Mouse (Mus musculus): ENCODE results near the gene Tnfsf13b. TPM values are rescaled to one million over a fixed set of nuclear protein-coding genes. Genes with fewer than 3 reads are reported as not detected.
A peak's percentile ranks its signal among the peaks of the same experiment; 100 is the strongest.

The Tnfsf13b gene
- polyA plus RNA-seq, 1 experiment from 2014 or later, result 7.2 TPM

DNA sequence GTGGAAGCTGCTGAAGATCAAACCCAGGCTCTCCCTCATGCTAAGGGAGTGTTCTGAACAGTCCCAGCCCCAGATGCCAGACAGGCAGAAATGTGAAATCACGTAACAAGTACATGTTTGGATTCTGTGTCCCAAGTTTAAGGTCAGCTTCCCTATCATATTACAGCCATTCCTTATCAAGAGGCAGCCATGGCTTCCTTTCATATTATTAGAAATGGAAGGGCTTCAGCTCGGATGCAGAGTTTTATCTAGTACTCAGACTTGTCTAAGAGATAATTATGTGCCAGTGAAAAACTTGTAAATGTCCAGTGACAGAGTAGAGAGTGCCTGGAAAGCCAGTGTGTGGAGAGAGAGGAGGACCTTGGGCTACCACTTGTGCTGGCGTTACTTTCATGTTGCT lies 34.6 kb downstream of the Tnfsf13b start:
- WGBS, result 62% methylated on average over 3 of the region's 3 CpGs
- Histone ChIP-seq H3K4me3 (replicated peaks; ENCODE audit: low read depth, low read length) (no peak overlapping the region), H3K27me3 (ENCODE audit: insufficient read depth, low read length) (no peaks in the 10 kb centered on the region), H3K9me3 (replicated peaks; ENCODE audit: low read length) (no peaks in the 10 kb centered on the region), H3K4me2 (ENCODE audit: low read length) (no peak overlapping the region), H3K36me3 (ENCODE audit: insufficient read depth, low read length) (no peaks in the 10 kb centered on the region), H3K27ac (no peak overlapping the region), H3K9ac (ENCODE audit: low read depth, low read length) (no peak overlapping the region), H3K4me1 (replicated peaks; ENCODE audit: insufficient read depth, low read length) (no peaks in the 10 kb centered on the region)
- DNase-seq (ENCODE audit: low spot score), result no peak
- no peak for TF ChIP-seq CTCF (IDR thresholded peaks at IDR 0.05; ENCODE audit: low read depth)
- ATAC-seq (replicated peaks; ENCODE audit: low FRiP score, low read depth), result no peak

GRCm38 (mm10) chr8:10043842-10044510 lies 37.7 kb downstream of the Tnfsf13b start:
- H3K4me3 ChIP-seq (replicated peaks; ENCODE audit: low read depth, low read length), result no peak overlapping the region
- peak; percentile 88 for TF ChIP-seq CTCF (IDR thresholded peaks at IDR 0.05; ENCODE audit: low read depth)
- no peak overlapping the region for H3K4me2 ChIP-seq (ENCODE audit: low read length)
- no peaks in the 10 kb centered on the region for H3K4me1 ChIP-seq (replicated peaks; ENCODE audit: insufficient read depth, low read length)
- WGBS, result 56% methylated on average over 13 of the region's 13 CpGs
- H3K27me3 ChIP-seq (ENCODE audit: insufficient read depth, low read length), result no peaks in the 10 kb centered on the region
- DNase-seq (ENCODE audit: low spot score) (peak; percentile 78), ATAC-seq (replicated peaks; ENCODE audit: low FRiP score, low read depth) (no peak)
- no peaks in the 10 kb centered on the region for H3K9me3 ChIP-seq (replicated peaks; ENCODE audit: low read length)
- no peak overlapping the region for H3K9ac ChIP-seq (ENCODE audit: low read depth, low read length)
- no peaks in the 10 kb centered on the region for H3K36me3 ChIP-seq (ENCODE audit: insufficient read depth, low read length)
- H3K27ac ChIP-seq, result no peak overlapping the region

DNA sequence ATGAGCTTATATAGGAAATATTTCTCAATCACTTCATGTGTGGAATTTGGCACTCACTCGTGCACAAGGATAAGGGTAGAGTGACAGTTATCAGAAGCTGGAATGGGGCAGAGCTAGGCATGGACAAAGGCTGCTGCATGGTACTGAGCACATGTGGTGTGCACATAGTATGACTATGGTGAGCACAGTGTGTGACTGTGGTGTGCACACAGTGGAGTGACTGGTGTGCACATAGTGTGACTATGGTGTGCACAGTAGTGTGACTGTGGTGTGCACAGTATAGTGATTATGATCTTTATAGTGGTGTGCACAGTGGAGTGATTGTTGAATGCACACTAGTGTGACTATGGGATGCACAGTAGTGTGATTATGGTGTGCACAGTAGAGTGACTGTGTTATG lies 39.5 kb downstream of the Tnfsf13b start:
- no peaks in the 10 kb centered on the region for H3K9me3 ChIP-seq (replicated peaks; ENCODE audit: low read length)
- no peaks in the 10 kb centered on the region for H3K36me3 ChIP-seq (ENCODE audit: insufficient read depth, low read length)
- no peak overlapping the region for H3K4me2 ChIP-seq (ENCODE audit: low read length)
- no peak for DNase-seq (ENCODE audit: low spot score)
- H3K4me1 ChIP-seq (replicated peaks; ENCODE audit: insufficient read depth, low read length), result no peaks in the 10 kb centered on the region
- H3K27me3 ChIP-seq (ENCODE audit: insufficient read depth, low read length), result no peaks in the 10 kb centered on the region
- no peak for ATAC-seq (replicated peaks; ENCODE audit: low FRiP score, low read depth)
- H3K4me3 ChIP-seq (replicated peaks; ENCODE audit: low read depth, low read length), result no peak overlapping the region
- H3K9ac ChIP-seq (ENCODE audit: low read depth, low read length), result no peak overlapping the region
- WGBS, result 59% methylated on average over 1 of the region's 1 CpGs
- H3K27ac ChIP-seq, result no peak overlapping the region
- no peak for TF ChIP-seq CTCF (IDR thresholded peaks at IDR 0.05; ENCODE audit: low read depth)

DNA sequence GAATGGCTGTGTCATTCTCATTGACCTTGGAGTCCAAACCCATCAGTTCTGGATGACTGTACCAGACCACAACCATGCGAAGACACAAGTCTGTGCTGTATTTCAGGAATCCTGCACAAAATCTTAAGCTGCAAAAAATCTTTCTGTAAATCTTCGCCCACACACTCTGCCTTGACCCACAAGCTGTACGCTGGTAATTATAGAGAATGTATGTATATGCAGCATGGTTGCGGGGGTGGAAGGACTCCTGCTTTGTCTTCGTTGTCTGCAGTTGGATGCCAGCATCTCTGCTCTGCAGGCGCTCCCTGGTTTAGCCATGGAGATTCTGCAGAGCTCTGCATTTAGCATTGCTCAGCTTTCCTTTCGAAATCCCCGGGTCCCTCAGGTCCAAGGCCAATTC lies 42.9 kb downstream of the Tnfsf13b start:
- WGBS, result 77% methylated on average over 8 of the region's 8 CpGs
- H3K4me1 ChIP-seq (replicated peaks; ENCODE audit: insufficient read depth, low read length), result no peaks in the 10 kb centered on the region
- H3K9me3 ChIP-seq (replicated peaks; ENCODE audit: low read length), result no peaks in the 10 kb centered on the region
- H3K27me3 ChIP-seq (ENCODE audit: insufficient read depth, low read length), result no peaks in the 10 kb centered on the region
- no peak for ATAC-seq (replicated peaks; ENCODE audit: low FRiP score, low read depth)
- H3K9ac ChIP-seq (ENCODE audit: low read depth, low read length), result no peak overlapping the region
- H3K4me2 ChIP-seq (ENCODE audit: low read length), result no peak overlapping the region
- H3K36me3 ChIP-seq (ENCODE audit: insufficient read depth, low read length), result no peaks in the 10 kb centered on the region
- TF ChIP-seq CTCF (IDR thresholded peaks at IDR 0.05; ENCODE audit: low read depth), result no peak
- H3K27ac ChIP-seq, result no peak overlapping the region
- no peak overlapping the region for H3K4me3 ChIP-seq (replicated peaks; ENCODE audit: low read depth, low read length)
- DNase-seq (ENCODE audit: low spot score), result no peak

GRCm38 (mm10) chr8:10051576-10051975 lies 45.3 kb downstream of the Tnfsf13b start:
- DNase-seq (ENCODE audit: low spot score) (no peak), ATAC-seq (replicated peaks; ENCODE audit: low FRiP score, low read depth) (no peak)
- H3K4me2 ChIP-seq (ENCODE audit: low read length), result no peak overlapping the region
- no peak overlapping the region for H3K9ac ChIP-seq (ENCODE audit: low read depth, low read length)
- H3K4me1 ChIP-seq (replicated peaks; ENCODE audit: insufficient read depth, low read length), result no peaks in the 10 kb centered on the region
- no peak for TF ChIP-seq CTCF (IDR thresholded peaks at IDR 0.05; ENCODE audit: low read depth)
- H3K27me3 ChIP-seq (ENCODE audit: insufficient read depth, low read length), result no peaks in the 10 kb centered on the region
- no peaks in the 10 kb centered on the region for H3K36me3 ChIP-seq (ENCODE audit: insufficient read depth, low read length)
- no peak overlapping the region for H3K4me3 ChIP-seq (replicated peaks; ENCODE audit: low read depth, low read length)
- no peaks in the 10 kb centered on the region for H3K9me3 ChIP-seq (replicated peaks; ENCODE audit: low read length)
- WGBS, result 62% methylated on average over 3 of the region's 3 CpGs
- H3K27ac ChIP-seq, result no peak overlapping the region

DNA sequence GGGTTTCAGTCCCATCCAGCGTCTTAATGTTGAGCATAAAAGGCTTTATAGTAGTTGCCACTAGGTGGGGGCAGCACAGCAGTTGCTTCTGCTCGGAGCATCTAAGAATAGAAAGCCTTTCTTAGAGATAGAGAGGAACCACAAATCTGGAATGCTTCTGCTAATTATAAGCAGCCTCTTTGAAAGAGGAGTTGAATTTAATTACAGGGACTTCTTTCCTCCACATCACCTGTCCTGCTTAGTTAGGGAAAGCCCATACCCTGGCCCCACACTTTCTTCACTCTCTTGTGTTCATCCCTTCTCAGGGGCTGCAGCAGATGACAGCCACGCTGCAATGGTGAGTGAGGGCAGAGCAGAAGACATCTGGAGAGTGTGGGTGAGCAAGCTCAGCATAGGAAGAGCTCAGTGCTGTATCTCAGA lies 47.3 kb downstream of the Tnfsf13b start:
- peak; percentile 73 for TF ChIP-seq CTCF (IDR thresholded peaks at IDR 0.05; ENCODE audit: low read depth)
- 15% methylated on average over 3 of the region's 3 CpGs for WGBS
- Histone ChIP-seq H3K9me3 (replicated peaks; ENCODE audit: low read length) (no peaks in the 10 kb centered on the region), H3K36me3 (ENCODE audit: insufficient read depth, low read length) (no peaks in the 10 kb centered on the region), H3K9ac (ENCODE audit: low read depth, low read length) (no peak overlapping the region), H3K4me1 (replicated peaks; ENCODE audit: insufficient read depth, low read length) (no peaks in the 10 kb centered on the region), H3K4me2 (ENCODE audit: low read length) (no peak overlapping the region), H3K4me3 (replicated peaks; ENCODE audit: low read depth, low read length) (no peak overlapping the region), H3K27ac (no peak overlapping the region), H3K27me3 (ENCODE audit: insufficient read depth, low read length) (no peaks in the 10 kb centered on the region)
- peak; percentile 82 for DNase-seq (ENCODE audit: low spot score)
- ATAC-seq (replicated peaks; ENCODE audit: low FRiP score, low read depth), result no peak

DNA sequence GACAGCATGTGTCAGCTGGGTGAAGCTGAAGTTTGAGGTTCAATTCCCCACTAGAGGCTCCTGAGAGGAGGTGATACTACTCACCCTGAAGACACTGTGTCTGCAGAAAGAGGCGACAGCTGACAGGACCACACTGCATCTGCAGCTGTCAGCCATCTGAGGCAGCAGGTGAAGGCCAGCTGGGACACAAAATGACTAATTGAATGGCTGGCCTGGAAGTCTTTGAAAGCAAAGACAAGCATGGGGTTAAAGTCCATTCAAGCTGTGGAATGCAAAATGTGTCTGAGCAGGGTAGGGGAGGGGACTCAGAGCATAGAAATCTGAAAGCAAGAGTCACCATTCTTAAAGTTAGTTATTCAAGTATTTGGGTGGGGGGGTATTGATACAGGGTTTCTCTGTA lies 54.7 kb downstream of the Tnfsf13b start:
- Histone ChIP-seq H3K4me2 (ENCODE audit: low read length) (no peak overlapping the region), H3K4me3 (replicated peaks; ENCODE audit: low read depth, low read length) (no peak overlapping the region), H3K4me1 (replicated peaks; ENCODE audit: insufficient read depth, low read length) (no peaks in the 10 kb centered on the region), H3K36me3 (ENCODE audit: insufficient read depth, low read length) (no peaks in the 10 kb centered on the region), H3K9me3 (replicated peaks; ENCODE audit: low read length) (no peaks in the 10 kb centered on the region), H3K9ac (ENCODE audit: low read depth, low read length) (no peak overlapping the region), H3K27me3 (ENCODE audit: insufficient read depth, low read length) (no peaks in the 10 kb centered on the region), H3K27ac (no peak overlapping the region)
- DNase-seq (ENCODE audit: low spot score) (no peak), ATAC-seq (replicated peaks; ENCODE audit: low FRiP score, low read depth) (no peak)
- no peak for TF ChIP-seq CTCF (IDR thresholded peaks at IDR 0.05; ENCODE audit: low read depth)
- 33% methylated on average over 1 of the region's 1 CpGs for WGBS
